Mouse (Mus musculus) hindbrain, embryonic 15.5 days (tissue): ENCODE measurements at regions not wholly inside any gene's neighbourhood (a gene's known extent, or its start where the extent isn't known, plus 50 kb on each side); places are given as distances from the start of the nearest gene placed in this dataset.
A peak's percentile ranks its signal among the peaks of the same experiment; 100 is the strongest.

Experiments used
- ATAC-seq: fragments of 200-750 bp; cut with Nextera tagmentation; 2 replicates; pipeline ENCODE4 v1.8.0; 2017; ENCODE audit warnings: low read depth, moderate number of reproducible peaks, moderate TSS enrichment; ENCODE audit not compliant: low FRiP score
- H3K27ac ChIP-seq: fragments of 300-500 bp; sonication (generic); replicated peaks from 2 replicates; pipeline ENCODE4 v1.5.1; 2015; ENCODE audit warnings: mild to moderate bottlenecking, inconsistent platforms
- H3K27me3 ChIP-seq: fragments of 300-500 bp; sonication (generic); 2 replicates; pipeline ENCODE4 v1.6.1; 2015; ENCODE audit warnings: control low read depth, inconsistent platforms
- H3K36me3 ChIP-seq: fragments of 300-500 bp; sonication (generic); 2 replicates; pipeline ENCODE4 v1.6.1; 2015; ENCODE audit warnings: control low read depth, inconsistent platforms
- H3K4me1 ChIP-seq: fragments of 300-500 bp; sonication (generic); replicated peaks from 2 replicates; pipeline ENCODE4 v1.6.1; 2015; ENCODE audit warnings: control low read depth, inconsistent platforms
- H3K4me2 ChIP-seq: fragments of 300-500 bp; sonication (generic); 2 replicates; pipeline ENCODE4 v1.6.1; 2015; ENCODE audit warnings: moderate library complexity, mild to moderate bottlenecking, inconsistent platforms
- H3K4me3 ChIP-seq: fragments of 300-500 bp; sonication (generic); 2 replicates; pipeline ENCODE4 v1.5.1; 2015; ENCODE audit warnings: mild to moderate bottlenecking, inconsistent platforms
- H3K9ac ChIP-seq: fragments of 300-500 bp; sonication (generic); 2 replicates; pipeline ENCODE4 v1.6.1; 2015; ENCODE audit warnings: inconsistent platforms
- H3K9me3 ChIP-seq: fragments of 300-500 bp; sonication (generic); 2 replicates; pipeline ENCODE4 v1.6.1; 2016; ENCODE audit warnings: control low read depth, inconsistent platforms
- WGBS: fragments of 180-500 bp; shearing (Covaris S2); methylation state at CpG from one replicate; pipeline ENCODE4 v1.1.7; 2015; 5-methylcytosine and 5-hydroxymethylcytosine counted together

DNA sequence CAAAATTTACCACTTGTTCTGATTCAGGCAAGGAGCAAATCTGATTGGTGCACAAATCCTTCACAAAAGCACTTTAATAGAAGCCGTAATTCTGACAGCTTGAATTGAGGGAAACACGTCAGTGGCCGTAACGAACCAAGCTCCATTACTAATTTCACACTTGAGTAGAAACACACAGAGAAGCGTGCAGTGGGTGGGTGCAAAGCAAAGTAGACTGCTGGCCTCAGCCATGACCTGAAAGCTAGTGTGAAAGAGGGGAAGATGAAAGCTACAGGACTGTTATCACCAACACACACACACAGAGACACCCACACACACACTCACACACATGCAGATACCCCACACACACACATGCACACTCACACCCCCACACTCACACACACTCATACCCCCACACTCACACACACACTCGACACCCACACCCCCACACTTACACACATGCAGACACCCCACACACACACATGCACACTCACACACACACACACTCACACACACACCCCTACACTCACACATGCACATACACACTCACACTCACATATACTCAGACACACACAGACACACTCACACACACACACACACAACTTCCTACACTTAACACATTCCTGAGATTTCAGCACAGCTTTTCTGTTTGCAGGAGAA is 248.8 kb upstream of the Gpc5 start:
- 34% methylated on average over 6 of the region's 6 CpGs for WGBS
- Histone ChIP-seq H3K4me2 (no peak overlapping the region), H3K27ac (no peak overlapping the region), H3K9me3 (no peaks in the 10 kb centered on the region), H3K36me3 (no peaks in the 10 kb centered on the region), H3K4me3 (no peak overlapping the region), H3K27me3 (no peaks in the 10 kb centered on the region), H3K4me1 (peaks cover 3% of the 10 kb centered on the region; the same call in 1 of the 2 replicates), H3K9ac (no peak overlapping the region)
- no peak for ATAC-seq

DNA sequence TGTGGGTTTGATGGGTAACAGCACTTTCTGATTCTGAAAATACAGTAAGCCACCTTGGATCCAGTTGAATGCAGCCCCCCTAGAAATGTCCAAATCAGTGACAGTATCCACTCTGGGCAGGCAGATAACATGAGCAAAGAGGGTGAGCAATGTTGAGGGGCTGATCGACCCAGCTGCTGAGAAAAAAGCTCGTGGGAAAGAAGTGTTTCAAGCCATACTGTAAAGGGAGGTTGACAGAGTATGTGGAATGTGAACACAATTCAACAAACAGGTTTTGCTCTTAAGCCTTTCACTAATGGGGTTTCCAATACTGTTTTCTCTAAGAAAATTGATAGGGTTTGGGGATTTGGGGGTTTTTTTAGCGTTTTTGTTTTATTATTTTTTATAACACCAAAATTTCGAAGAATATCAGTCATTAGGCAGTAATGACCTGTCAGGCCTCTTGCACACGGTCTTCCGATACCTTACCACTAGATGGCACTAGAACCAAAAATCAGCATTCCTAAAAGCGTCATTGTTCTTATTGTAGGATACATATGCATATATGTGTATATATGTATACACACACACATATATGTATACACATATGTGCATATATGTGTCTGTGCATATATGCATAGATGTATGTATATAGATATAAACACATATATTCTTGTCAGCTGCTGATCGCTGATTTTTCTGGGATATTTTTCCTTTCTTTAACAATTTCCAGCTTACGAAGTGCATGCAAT is 237.5 kb upstream of the Gpc5 start:
- ATAC-seq: peak; percentile 75; the same call in 1 of the 2 replicates
- Histone ChIP-seq H3K4me2 (no peak overlapping the region), H3K9ac (no peak overlapping the region), H3K4me1 (peaks cover 6% of the 10 kb centered on the region), H3K4me3 (no peak overlapping the region), H3K36me3 (no peaks in the 10 kb centered on the region), H3K9me3 (no peaks in the 10 kb centered on the region), H3K27me3 (no peaks in the 10 kb centered on the region), H3K27ac (no peak overlapping the region)
- 27% methylated on average over 9 of the region's 9 CpGs for WGBS

GRCm38 (mm10) chr14:114855055-114855740 is 236.8 kb upstream of the Gpc5 start:
- 21% methylated on average over 12 of the region's 12 CpGs for WGBS
- no peaks in the 10 kb centered on the region for H3K9me3 ChIP-seq
- no peak overlapping the region for H3K4me2 ChIP-seq
- no peak overlapping the region for H3K9ac ChIP-seq
- H3K27ac ChIP-seq: no peak overlapping the region
- no peak overlapping the region for H3K4me3 ChIP-seq
- H3K27me3 ChIP-seq: no peaks in the 10 kb centered on the region
- peaks cover 6% of the 10 kb centered on the region for H3K4me1 ChIP-seq
- peak; percentile 36; the same call in 1 of the 2 replicates for ATAC-seq
- no peaks in the 10 kb centered on the region for H3K36me3 ChIP-seq

DNA sequence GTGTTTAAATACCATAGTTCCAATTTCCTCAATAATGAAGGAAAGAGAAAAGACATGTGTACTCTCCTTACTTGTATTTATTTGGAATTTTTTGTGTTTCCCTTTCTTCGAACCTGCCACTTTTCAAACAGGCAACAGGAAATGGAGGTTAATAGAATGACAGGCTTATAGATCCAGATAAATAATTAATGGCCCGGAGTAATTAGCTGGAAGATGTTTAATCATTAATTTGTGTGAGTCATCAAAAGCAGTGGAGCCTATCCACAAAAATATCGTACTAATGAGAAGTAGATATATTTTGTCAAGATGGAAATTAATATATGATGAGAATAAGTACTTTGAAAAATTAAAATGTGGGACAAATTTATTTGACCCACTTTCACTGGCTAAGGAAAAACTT is 236.3 kb upstream of the Gpc5 start:
- Histone ChIP-seq H3K4me1 (peaks cover 6% of the 10 kb centered on the region), H3K27me3 (no peaks in the 10 kb centered on the region)

DNA sequence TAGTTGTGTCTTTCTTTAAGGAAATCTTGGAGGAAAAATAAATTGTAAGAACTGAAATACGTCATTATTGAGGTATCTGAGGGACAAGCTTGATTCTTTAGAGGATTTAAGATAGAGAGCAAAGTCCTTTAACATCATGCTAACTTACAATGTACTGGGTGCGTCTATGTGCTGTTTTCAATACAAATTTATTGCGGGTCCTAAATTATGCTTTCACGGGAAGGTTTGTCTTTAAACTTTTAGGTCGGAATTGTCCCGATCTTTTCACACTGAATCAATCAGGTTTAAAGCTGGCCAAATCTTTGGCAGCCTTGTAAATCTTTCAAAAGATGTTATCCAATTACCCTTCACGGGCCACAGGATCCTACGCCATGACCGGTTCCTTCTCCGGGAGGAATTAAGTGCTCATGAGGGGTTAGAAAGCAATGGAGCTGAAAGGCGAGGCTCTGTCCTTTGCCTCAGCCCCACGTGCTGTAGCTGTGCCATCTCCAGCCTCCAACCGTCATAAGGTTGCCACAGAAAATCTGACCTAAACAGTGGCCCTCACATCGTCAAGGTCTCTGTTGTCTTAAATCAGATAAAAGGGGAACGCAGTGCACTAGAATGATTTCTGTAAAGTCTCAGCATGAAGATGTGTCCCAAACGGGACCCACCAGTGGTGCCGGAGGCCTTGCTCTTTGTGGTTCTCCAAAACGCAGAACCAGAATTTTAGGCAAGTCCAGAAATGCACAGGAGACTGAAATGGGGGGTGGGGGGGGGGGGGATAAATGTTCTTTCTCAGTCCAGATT is 235.6 kb upstream of the Gpc5 start:
- Histone ChIP-seq H3K9me3 (no peaks in the 10 kb centered on the region), H3K4me3 (no peak overlapping the region), H3K4me1 (peaks cover 6% of the 10 kb centered on the region), H3K4me2 (0 out of 2 replicates have a peak overlapping the region, but pooled peaks have one; percentile 1), H3K27me3 (no peaks in the 10 kb centered on the region), H3K36me3 (no peaks in the 10 kb centered on the region), H3K9ac (no peak overlapping the region), H3K27ac (no peak overlapping the region)
- 22% methylated on average over 18 of the region's 18 CpGs for WGBS
- ATAC-seq: peak; percentile 61; the same call in 1 of the 2 replicates

More for the DNA sequence above, 236.3 kb upstream of the Gpc5 start:
- Histone ChIP-seq H3K4me2 (no peak overlapping the region), H3K9ac (no peak overlapping the region), H3K36me3 (no peaks in the 10 kb centered on the region), H3K9me3 (no peaks in the 10 kb centered on the region), H3K27ac (no peak overlapping the region), H3K4me3 (no peak overlapping the region)
- no peak for ATAC-seq
- WGBS: 36% methylated on average over 3 of the region's 3 CpGs

GRCm38 (mm10) chr14:114857171-114857570 is 234.8 kb upstream of the Gpc5 start:
- Histone ChIP-seq H3K4me3 (no peak overlapping the region), H3K4me1 (peaks cover 6% of the 10 kb centered on the region), H3K36me3 (no peaks in the 10 kb centered on the region), H3K9ac (no peak overlapping the region), H3K27ac (no peak overlapping the region), H3K4me2 (no peak overlapping the region), H3K27me3 (no peaks in the 10 kb centered on the region), H3K9me3 (no peaks in the 10 kb centered on the region)
- whole genome bisulfite sequencing: 12% methylated on average over 4 of the region's 4 CpGs
- ATAC-seq: no peak

- 10% methylated on average over 7 of the region's 7 CpGs for WGBS
- H3K9ac ChIP-seq: no peak overlapping the region
- H3K27ac ChIP-seq: no peak overlapping the region
- no peak for ATAC-seq
- no peaks in the 10 kb centered on the region for H3K27me3 ChIP-seq
- H3K36me3 ChIP-seq: no peaks in the 10 kb centered on the region
- H3K9me3 ChIP-seq: no peaks in the 10 kb centered on the region
- H3K4me1 ChIP-seq: peaks cover 6% of the 10 kb centered on the region
- H3K4me2 ChIP-seq: no peak overlapping the region
- H3K4me3 ChIP-seq: no peak overlapping the region
These were observed 234.3 kb upstream of the Gpc5 start for GRCm38 (mm10) chr14:114857689-114858088.

DNA sequence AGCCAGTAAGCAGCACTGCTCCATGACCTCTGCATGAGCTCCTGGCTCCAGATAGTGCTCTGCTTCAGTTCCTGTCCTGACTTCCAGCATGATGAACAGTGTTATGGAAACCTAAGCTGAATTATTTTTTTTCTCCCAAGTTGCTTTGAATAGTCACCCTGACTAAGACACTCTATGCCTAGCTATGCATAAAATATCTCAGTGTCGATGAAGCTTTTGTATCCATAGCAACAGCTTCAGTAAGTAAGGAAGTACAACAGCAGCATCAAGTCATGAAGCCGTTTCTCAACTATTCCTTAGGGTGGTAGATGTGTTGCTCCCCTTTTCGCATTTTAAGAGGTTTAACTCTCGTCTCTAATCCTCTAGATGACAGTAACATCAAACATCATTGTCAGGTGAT is 228.4 kb upstream of the Gpc5 start:
- H3K27me3 ChIP-seq: no peaks in the 10 kb centered on the region
- WGBS: 60% methylated on average over 4 of the region's 4 CpGs
- no peak overlapping the region for H3K4me3 ChIP-seq
- ATAC-seq: no peak
- H3K4me2 ChIP-seq: no peak overlapping the region
- H3K36me3 ChIP-seq: no peaks in the 10 kb centered on the region
- no peak overlapping the region for H3K27ac ChIP-seq
- H3K9ac ChIP-seq: no peak overlapping the region
- H3K4me1 ChIP-seq: no peaks in the 10 kb centered on the region
- no peaks in the 10 kb centered on the region for H3K9me3 ChIP-seq

- H3K9me3 ChIP-seq: no peaks in the 10 kb centered on the region
- no peak overlapping the region for H3K4me3 ChIP-seq
- no peaks in the 10 kb centered on the region for H3K4me1 ChIP-seq
- no peaks in the 10 kb centered on the region for H3K27me3 ChIP-seq
- no peak overlapping the region for H3K4me2 ChIP-seq
- H3K36me3 ChIP-seq: no peaks in the 10 kb centered on the region
- no peak for ATAC-seq
- H3K9ac ChIP-seq: no peak overlapping the region
- no peak overlapping the region for H3K27ac ChIP-seq
- 95% methylated on average over 5 of the region's 5 CpGs for WGBS
These were observed 227.9 kb upstream of the Gpc5 start for GRCm38 (mm10) chr14:114864102-114864501.

DNA sequence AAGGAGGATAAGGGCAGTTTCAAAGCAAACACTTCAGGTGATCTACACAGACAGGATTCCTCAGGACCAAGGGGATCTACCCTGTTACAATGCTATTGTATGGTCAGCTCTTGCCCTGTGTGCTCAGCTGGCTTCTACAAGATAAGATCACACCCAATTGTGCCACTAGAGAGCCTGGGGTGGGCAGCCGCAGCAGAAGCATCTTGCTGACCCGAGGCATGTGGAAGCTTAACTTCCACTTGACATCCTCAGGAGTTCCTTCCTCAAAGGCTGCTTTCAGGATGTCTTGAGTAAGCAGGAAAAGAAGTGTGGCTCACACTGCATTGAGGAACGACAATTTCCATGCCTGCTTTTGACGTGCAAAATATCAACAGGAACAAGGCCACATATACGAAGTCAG is 222.8 kb upstream of the Gpc5 start:
- H3K9ac ChIP-seq: no peak overlapping the region
- H3K27ac ChIP-seq: no peak overlapping the region
- H3K27me3 ChIP-seq: no peaks in the 10 kb centered on the region
- H3K4me1 ChIP-seq: 0 out of 2 replicates have a peak, but pooled peaks cover 2% of the 10 kb centered on the region
- H3K36me3 ChIP-seq: no peaks in the 10 kb centered on the region
- ATAC-seq: no peak
- 49% methylated on average over 5 of the region's 5 CpGs for WGBS
- no peaks in the 10 kb centered on the region for H3K9me3 ChIP-seq
- no peak overlapping the region for H3K4me3 ChIP-seq
- no peak overlapping the region for H3K4me2 ChIP-seq

DNA sequence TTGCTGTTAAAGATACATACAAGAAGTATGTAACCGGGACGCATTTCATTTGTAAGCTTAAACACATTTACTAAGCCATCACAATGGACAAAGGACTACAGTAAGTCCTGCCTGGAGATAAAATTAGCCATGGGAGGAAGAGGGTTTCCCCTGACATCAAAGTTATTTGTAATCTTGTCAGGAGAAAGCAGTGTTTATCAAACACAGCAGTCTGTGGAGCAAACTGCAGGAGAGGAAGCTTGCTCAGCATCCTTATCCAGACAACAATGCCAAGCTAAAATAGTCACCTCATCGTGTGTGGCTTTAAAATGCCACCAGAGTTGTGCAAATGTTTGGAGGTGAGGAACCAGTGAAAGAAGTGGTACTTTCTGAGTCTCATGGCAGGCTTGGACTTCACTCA is 216.9 kb upstream of the Gpc5 start:
- no peak overlapping the region for H3K4me3 ChIP-seq
- H3K36me3 ChIP-seq: no peaks in the 10 kb centered on the region
- H3K27ac ChIP-seq: no peak overlapping the region
- H3K9ac ChIP-seq: no peak overlapping the region
- H3K27me3 ChIP-seq: no peaks in the 10 kb centered on the region
- H3K4me1 ChIP-seq: no peaks in the 10 kb centered on the region
- no peak overlapping the region for H3K4me2 ChIP-seq
- WGBS: 57% methylated on average over 3 of the region's 3 CpGs
- H3K9me3 ChIP-seq: no peaks in the 10 kb centered on the region
- ATAC-seq: no peak

GRCm38 (mm10) chr14:114876427-114876826 is 215.6 kb upstream of the Gpc5 start:
- Histone ChIP-seq H3K36me3 (no peaks in the 10 kb centered on the region), H3K4me2 (no peak overlapping the region), H3K4me3 (no peak overlapping the region), H3K27me3 (no peaks in the 10 kb centered on the region), H3K9ac (no peak overlapping the region), H3K9me3 (no peaks in the 10 kb centered on the region), H3K27ac (no peak overlapping the region), H3K4me1 (no peaks in the 10 kb centered on the region)
- 61% methylated on average over 9 of the region's 9 CpGs for WGBS
- ATAC-seq: no peak
